Mouse (Mus musculus): ENCODE results near the gene Max. TPM values are rescaled to one million over a fixed set of nuclear protein-coding genes. Genes with fewer than 3 reads are reported as not detected.
A peak's percentile ranks its signal among the peaks of the same experiment; 100 is the strongest.

Max gene
- polyA plus RNA-seq, 1 experiment from 2014 or later, result 13.1 TPM

DNA sequence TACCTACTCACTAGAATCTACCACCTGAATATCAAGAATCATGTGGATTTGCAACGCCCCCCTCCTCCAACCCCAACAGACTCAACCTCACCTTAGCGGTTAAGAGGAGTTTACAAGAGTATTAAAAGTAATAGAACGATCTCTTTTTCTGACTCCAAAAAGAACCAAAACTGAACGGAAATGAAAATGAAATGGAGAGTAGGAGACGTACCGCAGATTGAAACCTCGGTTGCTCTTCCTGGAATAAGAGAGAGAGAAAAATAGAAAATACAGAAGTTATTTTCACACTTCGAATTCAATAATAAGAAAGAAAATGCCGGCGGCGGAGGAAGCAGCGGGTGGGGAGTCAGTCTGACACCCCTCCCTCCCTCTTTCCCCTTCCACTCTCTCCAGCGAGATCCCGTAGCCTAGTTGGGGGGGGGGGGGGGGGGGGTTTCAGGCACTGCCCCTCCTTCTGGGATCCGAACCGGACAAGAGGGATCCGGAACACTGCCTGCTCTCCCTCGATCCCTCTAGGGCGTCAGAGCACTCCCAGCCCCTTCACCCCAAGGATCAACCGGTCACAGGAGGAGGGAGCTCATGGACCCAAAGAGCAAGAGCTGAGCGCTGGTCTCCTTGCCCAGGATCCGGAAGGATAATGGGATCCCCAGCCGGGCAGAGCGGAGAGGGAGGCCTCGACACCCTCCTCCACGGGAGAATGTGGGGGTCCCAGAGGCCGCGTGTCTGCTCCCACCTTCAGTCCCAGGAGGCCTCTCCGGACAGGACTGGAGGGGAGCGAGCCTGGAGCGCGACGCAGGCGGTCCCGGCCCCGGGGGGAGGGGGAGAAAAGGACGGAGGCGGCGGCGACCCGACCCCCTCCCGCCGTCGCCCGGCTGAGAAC is 709 bp downstream of the Max start:
- Histone ChIP-seq H3K27ac (ENCODE audit: low read length) (peak overlapping the region; percentile 41), H3K36me3 (ENCODE audit: control insufficient read depth, insufficient read depth, low read length) (peaks cover 9% of the 10 kb centered on the region; the same call in 1 of the 2 replicates), H3K27me3 (ENCODE audit: control insufficient read depth, insufficient read depth, low read depth, low read length) (no peaks in the 10 kb centered on the region), H3K9me3 (ENCODE audit: control insufficient read depth, low read length) (no peaks in the 10 kb centered on the region), H3K9ac (ENCODE audit: low read length) (peak overlapping the region; percentile 92), H3K4me3 (ENCODE audit: low read length) (peak overlapping the region; percentile 94), H3K4me2 (ENCODE audit: low read depth, low read length) (peak overlapping the region; percentile 80), H3K4me1 (replicated peaks; ENCODE audit: control insufficient read depth, insufficient read depth, low read length) (peaks cover 9% of the 10 kb centered on the region; the same call in 1 of the 2 replicates)
- WGBS, result 2% methylated on average over 43 of the region's 45 CpGs
- ATAC-seq (ENCODE audit: low read depth), result peak; percentile 11

DNA sequence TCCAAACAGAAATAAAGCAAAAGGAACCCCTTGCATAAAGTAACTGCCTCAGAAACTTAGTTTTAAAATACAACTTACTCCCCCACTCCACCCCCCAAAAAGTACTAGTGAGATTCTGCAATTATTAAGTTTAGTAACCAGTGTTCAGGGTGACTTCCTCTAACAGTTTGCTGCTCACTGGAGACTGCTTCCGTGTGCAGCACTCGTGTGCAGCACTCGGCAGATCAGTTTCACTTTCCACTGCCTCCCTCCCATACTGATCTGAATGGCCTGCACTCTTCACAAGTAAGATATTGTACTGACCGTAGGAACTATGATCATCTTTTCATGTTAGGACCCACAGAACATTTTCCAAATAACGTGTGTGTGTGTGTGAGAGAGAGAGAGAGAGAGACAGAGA is 4.3 kb downstream of the Max start:
- no peak for ATAC-seq (ENCODE audit: low read depth)
- Histone ChIP-seq H3K4me2 (ENCODE audit: low read depth, low read length) (no peak overlapping the region), H3K4me3 (ENCODE audit: low read length) (no peak overlapping the region), H3K9ac (ENCODE audit: low read length) (no peak overlapping the region), H3K27ac (ENCODE audit: low read length) (peak overlapping the region; percentile 20; the same call in 1 of the 2 replicates), H3K9me3 (ENCODE audit: control insufficient read depth, low read length) (no peaks in the 10 kb centered on the region), H3K4me1 (replicated peaks; ENCODE audit: control insufficient read depth, insufficient read depth, low read length) (peaks cover 24% of the 10 kb centered on the region), H3K27me3 (ENCODE audit: control insufficient read depth, insufficient read depth, low read depth, low read length) (no peaks in the 10 kb centered on the region), H3K36me3 (ENCODE audit: control insufficient read depth, insufficient read depth, low read length) (peaks cover 16% of the 10 kb centered on the region)
- 66% methylated on average over 5 of the region's 5 CpGs for WGBS

DNA sequence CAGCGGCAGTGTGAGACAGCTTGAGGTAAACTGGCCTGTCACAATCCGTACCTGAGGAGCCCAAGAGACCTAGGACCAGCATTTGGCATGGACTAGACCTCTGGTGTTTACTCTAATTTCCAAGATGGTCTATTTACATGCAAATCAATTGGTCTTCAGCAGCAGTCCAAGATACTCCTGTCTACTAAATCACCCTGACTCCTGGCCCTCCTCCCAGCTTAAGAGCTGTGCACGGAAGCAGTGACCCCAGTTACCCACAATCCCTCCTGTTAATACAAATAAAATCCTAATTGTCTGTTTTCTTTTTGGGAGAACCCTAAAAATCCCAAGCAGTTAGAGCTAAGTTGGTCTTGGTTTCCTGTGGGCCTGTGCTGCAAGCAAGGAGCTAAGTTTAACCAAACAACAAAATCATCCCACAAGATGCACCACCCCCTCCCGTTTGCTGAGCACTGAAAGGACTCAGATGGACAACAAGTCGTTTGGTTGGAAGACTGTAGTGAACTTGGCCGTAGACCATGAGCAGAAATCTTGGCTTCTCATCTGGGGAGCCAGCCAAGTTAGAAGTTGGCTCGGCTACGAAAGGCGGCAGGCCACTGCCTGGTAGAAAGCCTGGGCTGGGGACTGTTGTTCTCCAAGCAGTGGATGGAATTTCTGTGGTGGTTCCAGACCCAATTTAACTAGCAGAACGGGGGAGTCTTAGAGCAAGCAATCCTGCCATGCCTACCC is 7.1 kb downstream of the Max start:
- ATAC-seq (ENCODE audit: low read depth), result peak; percentile 86
- H3K4me3 ChIP-seq (ENCODE audit: low read length), result no peak overlapping the region
- peaks cover 27% of the 10 kb centered on the region for H3K36me3 ChIP-seq (ENCODE audit: control insufficient read depth, insufficient read depth, low read length)
- 0 out of 2 replicates have a peak overlapping the region, but pooled peaks have one; percentile 27 for H3K9ac ChIP-seq (ENCODE audit: low read length)
- H3K27me3 ChIP-seq (ENCODE audit: control insufficient read depth, insufficient read depth, low read depth, low read length), result no peaks in the 10 kb centered on the region
- WGBS, result 48% methylated on average over 10 of the region's 10 CpGs
- no peaks in the 10 kb centered on the region for H3K9me3 ChIP-seq (ENCODE audit: control insufficient read depth, low read length)
- H3K4me2 ChIP-seq (ENCODE audit: low read depth, low read length), result peak overlapping the region; percentile 16; the same call in 1 of the 2 replicates
- peak overlapping the region; percentile 91 for H3K27ac ChIP-seq (ENCODE audit: low read length)
- H3K4me1 ChIP-seq (replicated peaks; ENCODE audit: control insufficient read depth, insufficient read depth, low read length), result peaks cover 20% of the 10 kb centered on the region

DNA sequence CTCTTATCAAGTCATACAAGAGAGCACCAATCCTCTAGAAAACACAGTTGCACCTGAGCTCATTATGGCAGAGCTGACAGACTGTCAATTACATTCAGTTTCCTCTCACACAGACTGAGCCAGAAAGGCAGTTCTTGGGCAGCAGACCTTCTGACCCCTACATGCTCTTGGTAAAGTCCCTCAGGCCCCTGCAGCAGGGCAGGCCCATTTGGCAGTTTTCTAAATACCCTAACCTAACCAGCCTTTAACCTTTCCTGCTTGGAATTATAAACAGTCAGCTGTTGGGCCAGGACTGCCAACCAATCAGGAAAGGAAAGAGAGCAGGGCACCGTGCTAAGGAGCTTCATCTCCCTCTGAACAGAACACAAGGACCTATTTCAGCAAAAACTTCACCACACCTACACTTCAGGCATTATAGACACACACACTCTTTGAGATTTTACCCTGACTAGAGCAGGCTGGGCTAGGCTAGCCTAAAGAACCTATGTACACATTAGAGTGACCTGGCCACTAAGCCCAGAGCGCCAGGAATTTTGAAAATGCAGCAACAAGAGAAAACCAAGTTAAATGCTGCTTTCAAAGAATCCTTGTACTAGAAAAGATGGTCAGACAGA is 8.1 kb downstream of the Max start:
- Histone ChIP-seq H3K4me3 (ENCODE audit: low read length) (no peak overlapping the region), H3K4me1 (replicated peaks; ENCODE audit: control insufficient read depth, insufficient read depth, low read length) (peaks cover 20% of the 10 kb centered on the region), H3K36me3 (ENCODE audit: control insufficient read depth, insufficient read depth, low read length) (peaks cover 24% of the 10 kb centered on the region), H3K9me3 (ENCODE audit: control insufficient read depth, low read length) (no peaks in the 10 kb centered on the region), H3K27ac (ENCODE audit: low read length) (peak overlapping the region; percentile 91), H3K27me3 (ENCODE audit: control insufficient read depth, insufficient read depth, low read depth, low read length) (no peaks in the 10 kb centered on the region), H3K9ac (ENCODE audit: low read length) (no peak overlapping the region), H3K4me2 (ENCODE audit: low read depth, low read length) (no peak overlapping the region)
- peak; percentile 37; the same call in 1 of the 2 replicates for ATAC-seq (ENCODE audit: low read depth)
- 42% methylated on average over 2 of the region's 2 CpGs for WGBS

DNA sequence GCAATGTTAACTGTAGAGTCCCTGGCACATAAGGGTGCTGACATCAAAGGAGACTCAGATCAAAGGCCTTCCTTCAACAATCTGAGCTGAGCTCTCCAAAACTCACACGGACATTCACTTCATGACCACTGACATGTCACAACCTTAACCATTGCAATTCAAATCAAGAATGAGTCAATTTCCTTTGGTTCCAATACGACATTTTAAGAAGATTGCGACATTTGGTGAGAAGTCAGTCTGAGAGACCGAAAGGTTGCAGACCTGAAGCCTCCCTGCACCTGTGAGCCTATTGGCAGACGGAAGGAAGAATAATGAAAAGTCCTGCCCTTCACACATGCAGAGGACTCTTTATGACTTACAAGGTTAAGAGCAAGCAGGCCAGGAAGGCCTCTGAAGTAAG is 11.7 kb downstream of the Max start:
- Histone ChIP-seq H3K36me3 (ENCODE audit: control insufficient read depth, insufficient read depth, low read length) (peaks cover 38% of the 10 kb centered on the region), H3K27me3 (ENCODE audit: control insufficient read depth, insufficient read depth, low read depth, low read length) (no peaks in the 10 kb centered on the region), H3K9me3 (ENCODE audit: control insufficient read depth, low read length) (no peaks in the 10 kb centered on the region), H3K4me3 (ENCODE audit: low read length) (no peak overlapping the region), H3K4me1 (replicated peaks; ENCODE audit: control insufficient read depth, insufficient read depth, low read length) (peaks cover 12% of the 10 kb centered on the region), H3K4me2 (ENCODE audit: low read depth, low read length) (no peak overlapping the region), H3K27ac (ENCODE audit: low read length) (no peak overlapping the region), H3K9ac (ENCODE audit: low read length) (no peak overlapping the region)
- ATAC-seq (ENCODE audit: low read depth), result no peak
- 81% methylated on average over 5 of the region's 5 CpGs for WGBS

- Histone ChIP-seq H3K4me3 (ENCODE audit: low read length) (no peak overlapping the region), H3K4me1 (replicated peaks; ENCODE audit: control insufficient read depth, insufficient read depth, low read length) (no peaks in the 10 kb centered on the region; the same call in 1 of the 2 replicates), H3K4me2 (ENCODE audit: low read depth, low read length) (no peak overlapping the region), H3K9ac (ENCODE audit: low read length) (no peak overlapping the region), H3K27me3 (ENCODE audit: control insufficient read depth, insufficient read depth, low read depth, low read length) (no peaks in the 10 kb centered on the region), H3K9me3 (ENCODE audit: control insufficient read depth, low read length) (no peaks in the 10 kb centered on the region), H3K27ac (ENCODE audit: low read length) (peak overlapping the region; percentile 21; the same call in 1 of the 2 replicates), H3K36me3 (ENCODE audit: control insufficient read depth, insufficient read depth, low read length) (peaks cover 45% of the 10 kb centered on the region)
- WGBS, result 53% methylated on average over 3 of the region's 3 CpGs
- ATAC-seq (ENCODE audit: low read depth), result no peak
These were observed 13.2 kb downstream of the Max start for GRCm38 (mm10) chr12:76948781-76949180.

DNA sequence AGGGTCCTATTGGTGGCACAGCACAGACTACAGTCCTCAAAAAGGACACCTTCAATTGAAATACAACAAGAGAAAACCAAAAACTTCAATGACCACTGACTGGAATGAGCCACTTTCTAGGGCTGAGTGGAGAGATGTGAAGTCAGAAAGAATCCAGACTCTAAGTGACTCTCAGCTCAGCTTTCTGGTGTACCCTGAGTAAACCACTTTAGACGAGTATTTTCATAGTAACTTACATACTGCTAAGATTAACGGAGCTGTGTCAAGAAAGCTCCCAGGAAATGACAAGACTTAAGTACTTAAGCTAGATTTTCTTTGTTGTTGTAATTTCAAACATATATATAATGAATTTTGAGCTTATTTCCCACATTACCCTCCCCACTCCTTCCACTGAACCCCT is 13.8 kb downstream of the Max start:
- no peaks in the 10 kb centered on the region for H3K9me3 ChIP-seq (ENCODE audit: control insufficient read depth, low read length)
- H3K27ac ChIP-seq (ENCODE audit: low read length), result no peak overlapping the region; the same call in 1 of the 2 replicates
- no peak overlapping the region for H3K4me3 ChIP-seq (ENCODE audit: low read length)
- H3K9ac ChIP-seq (ENCODE audit: low read length), result no peak overlapping the region
- H3K4me2 ChIP-seq (ENCODE audit: low read depth, low read length), result no peak overlapping the region
- H3K27me3 ChIP-seq (ENCODE audit: control insufficient read depth, insufficient read depth, low read depth, low read length), result no peaks in the 10 kb centered on the region
- 53% methylated on average over 2 of the region's 2 CpGs for WGBS
- H3K36me3 ChIP-seq (ENCODE audit: control insufficient read depth, insufficient read depth, low read length), result peaks cover 45% of the 10 kb centered on the region
- no peaks in the 10 kb centered on the region for H3K4me1 ChIP-seq (replicated peaks; ENCODE audit: control insufficient read depth, insufficient read depth, low read length)
- no peak for ATAC-seq (ENCODE audit: low read depth)

- Histone ChIP-seq H3K4me2 (ENCODE audit: low read depth, low read length) (no peak overlapping the region), H3K4me1 (replicated peaks; ENCODE audit: control insufficient read depth, insufficient read depth, low read length) (no peaks in the 10 kb centered on the region), H3K9me3 (ENCODE audit: control insufficient read depth, low read length) (no peaks in the 10 kb centered on the region), H3K36me3 (ENCODE audit: control insufficient read depth, insufficient read depth, low read length) (peaks cover 41% of the 10 kb centered on the region), H3K4me3 (ENCODE audit: low read length) (no peak overlapping the region), H3K9ac (ENCODE audit: low read length) (no peak overlapping the region), H3K27ac (ENCODE audit: low read length) (no peak overlapping the region), H3K27me3 (ENCODE audit: control insufficient read depth, insufficient read depth, low read depth, low read length) (no peaks in the 10 kb centered on the region)
- no peak for ATAC-seq (ENCODE audit: low read depth)
- 86% methylated on average over 3 of the region's 3 CpGs for WGBS
These were observed 14.5 kb downstream of the Max start for GRCm38 (mm10) chr12:76947487-76947886.

DNA sequence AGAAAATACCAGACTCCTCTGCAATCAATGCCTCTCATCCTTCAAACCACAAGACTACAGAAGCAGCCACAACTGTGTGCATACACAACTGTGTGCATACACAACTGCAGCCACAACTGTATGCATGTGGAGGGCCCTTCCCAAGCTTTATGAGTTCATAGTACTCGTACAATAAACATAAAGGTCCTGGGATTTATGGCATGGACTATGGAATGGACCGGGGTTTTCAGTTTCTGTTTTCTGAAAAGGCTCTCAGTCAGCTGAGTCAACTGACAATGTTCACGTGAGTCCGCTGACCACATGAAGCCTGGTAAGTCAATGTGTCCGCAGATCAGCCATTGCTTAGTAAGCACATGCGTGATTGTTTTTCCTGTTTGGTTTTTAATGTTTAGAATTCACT is 18.5 kb downstream of the Max start:
- H3K4me2 ChIP-seq (ENCODE audit: low read depth, low read length), result no peak overlapping the region
- no peaks in the 10 kb centered on the region for H3K9me3 ChIP-seq (ENCODE audit: control insufficient read depth, low read length)
- no peak overlapping the region for H3K27ac ChIP-seq (ENCODE audit: low read length)
- no peak overlapping the region for H3K4me3 ChIP-seq (ENCODE audit: low read length)
- H3K27me3 ChIP-seq (ENCODE audit: control insufficient read depth, insufficient read depth, low read depth, low read length), result no peaks in the 10 kb centered on the region
- ATAC-seq (ENCODE audit: low read depth), result no peak
- 84% methylated on average over 6 of the region's 6 CpGs for WGBS
- no peak overlapping the region for H3K9ac ChIP-seq (ENCODE audit: low read length)
- no peaks in the 10 kb centered on the region for H3K4me1 ChIP-seq (replicated peaks; ENCODE audit: control insufficient read depth, insufficient read depth, low read length)
- H3K36me3 ChIP-seq (ENCODE audit: control insufficient read depth, insufficient read depth, low read length), result peaks cover 45% of the 10 kb centered on the region
